Mouse (Mus musculus): ENCODE data around the gene Ttc27.

Ttc27 gene

GRCm38 (mm10) chr17:74843486-74843885, 126.0 kb downstream of the Ttc27 start:
- no peak for DNase-seq

DNA sequence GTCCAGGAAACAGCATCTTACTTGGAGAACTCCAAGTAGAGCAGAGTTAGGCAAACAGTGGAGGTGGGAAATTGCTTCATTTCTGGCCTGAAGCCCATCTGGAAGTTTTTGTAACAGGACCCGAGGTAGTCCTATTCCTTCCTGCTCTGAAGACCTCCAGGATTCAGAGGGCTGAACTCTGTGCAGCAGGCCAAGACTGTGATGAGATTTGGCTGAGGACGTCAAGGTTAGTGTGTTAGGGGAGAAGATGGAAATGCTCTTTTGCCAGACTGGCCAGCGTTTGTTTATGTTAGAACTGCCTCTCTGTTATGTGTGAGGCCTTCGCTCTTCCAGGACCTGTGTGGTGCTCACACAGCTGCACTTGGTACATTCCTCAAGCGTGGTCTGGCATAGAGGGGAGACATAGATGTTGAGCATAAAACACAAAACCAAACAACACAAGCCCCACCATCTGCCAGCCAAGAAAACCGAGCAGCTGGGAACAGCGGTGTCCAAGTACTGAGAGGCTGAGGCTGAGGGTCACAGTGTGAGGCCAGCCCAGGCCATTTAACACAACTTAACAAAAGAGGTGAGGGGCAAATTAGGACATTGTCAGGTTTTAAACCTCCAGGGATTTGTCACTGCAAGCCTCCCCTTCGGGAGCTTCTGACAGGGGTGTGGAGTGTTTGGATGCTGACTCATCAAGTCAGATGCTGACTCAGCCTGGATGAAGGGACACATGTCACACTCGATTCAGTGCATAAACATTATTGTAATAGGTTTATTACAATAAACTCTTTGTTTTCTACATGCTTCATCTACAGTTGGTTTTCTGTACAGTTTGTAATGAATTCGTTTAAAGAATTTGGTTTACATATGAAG, 128.7 kb downstream of the Ttc27 start:
- DNase-seq = no peak

- no peak for DNase-seq
These were observed 132.7 kb downstream of the Ttc27 start for GRCm38 (mm10) chr17:74850216-74850615.

- DNase-seq = no peak
These were observed 141.8 kb downstream of the Ttc27 start for GRCm38 (mm10) chr17:74859298-74859697.

DNA sequence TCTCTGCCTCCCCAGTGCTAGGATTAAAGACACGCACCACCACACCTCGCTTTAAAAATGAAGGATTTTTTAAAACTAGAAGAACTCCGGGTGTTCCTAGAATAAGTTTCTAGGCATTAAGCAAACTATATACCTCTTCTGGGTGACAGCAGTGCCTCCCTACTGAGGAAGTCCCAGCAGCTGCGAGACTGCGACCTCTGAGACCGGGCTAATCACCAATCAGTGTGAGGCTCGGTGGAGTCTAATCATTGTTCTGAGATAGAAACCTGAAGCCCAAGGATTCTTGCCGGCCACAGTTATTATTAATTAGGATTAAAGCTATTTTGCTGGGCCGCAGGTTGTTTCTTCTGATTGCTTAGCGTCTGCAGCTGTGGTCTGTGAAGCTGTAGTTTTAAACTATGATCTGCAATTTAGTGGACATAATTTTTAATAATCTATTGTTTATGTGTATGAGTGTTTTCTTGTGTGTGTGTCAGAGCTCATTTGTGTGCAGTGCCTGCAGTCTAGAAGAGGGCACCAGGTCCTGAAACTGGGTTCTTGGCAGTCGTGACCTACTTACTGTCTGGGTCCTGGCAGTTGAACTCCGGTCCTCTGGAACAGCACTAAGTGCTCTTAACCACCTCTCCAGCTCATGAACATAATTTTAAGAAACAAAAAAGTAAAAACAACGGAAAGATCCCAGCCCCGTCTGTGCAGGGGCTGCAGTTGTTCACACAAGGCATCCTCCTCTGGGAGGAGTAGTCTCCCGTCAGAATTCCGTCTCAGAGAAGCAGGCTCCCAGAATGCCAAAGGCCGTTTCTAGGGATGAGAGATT, 142.9 kb downstream of the Ttc27 start:
- DNase-seq = no peak

GRCm38 (mm10) chr17:74863845-74864244, 146.3 kb downstream of the Ttc27 start:
- DNase-seq = no peak

DNA sequence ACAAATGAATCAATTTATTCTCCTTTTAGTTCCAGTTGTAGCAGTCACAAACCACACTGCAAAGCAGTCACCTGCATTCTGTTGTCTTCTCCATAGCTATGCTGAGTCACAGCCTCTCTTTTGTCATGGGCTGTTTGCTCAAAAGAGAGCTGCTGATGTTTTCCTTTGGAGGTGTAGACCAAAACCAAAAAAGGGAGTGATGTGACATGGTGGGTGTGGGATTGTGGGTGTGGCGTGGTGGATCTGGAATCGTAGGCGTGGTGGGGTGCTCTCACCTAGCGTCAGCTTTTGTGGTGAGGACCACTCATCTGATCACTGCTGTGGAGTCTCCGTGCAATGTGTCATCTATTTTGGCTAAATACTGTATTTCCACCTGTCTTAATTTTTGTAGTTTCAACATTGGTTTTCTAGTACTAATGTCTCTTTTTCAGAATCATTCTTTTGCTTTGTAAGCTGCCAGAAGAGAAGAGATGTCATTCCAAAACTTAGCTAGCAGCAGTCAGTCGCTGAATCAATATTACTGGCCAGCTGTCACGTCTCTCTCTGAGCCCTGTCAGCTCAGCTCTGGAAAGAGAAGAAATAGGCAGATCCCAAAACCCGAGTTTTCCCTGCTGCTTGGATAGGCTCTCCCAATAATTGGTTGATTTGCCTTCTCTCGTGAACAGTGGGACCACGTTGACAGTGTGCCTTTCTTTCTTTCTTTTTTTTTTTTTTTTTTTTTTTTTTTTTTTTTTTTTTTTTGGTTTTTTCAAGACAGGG, 147.4 kb downstream of the Ttc27 start:
- DNase-seq = no peak

DNA sequence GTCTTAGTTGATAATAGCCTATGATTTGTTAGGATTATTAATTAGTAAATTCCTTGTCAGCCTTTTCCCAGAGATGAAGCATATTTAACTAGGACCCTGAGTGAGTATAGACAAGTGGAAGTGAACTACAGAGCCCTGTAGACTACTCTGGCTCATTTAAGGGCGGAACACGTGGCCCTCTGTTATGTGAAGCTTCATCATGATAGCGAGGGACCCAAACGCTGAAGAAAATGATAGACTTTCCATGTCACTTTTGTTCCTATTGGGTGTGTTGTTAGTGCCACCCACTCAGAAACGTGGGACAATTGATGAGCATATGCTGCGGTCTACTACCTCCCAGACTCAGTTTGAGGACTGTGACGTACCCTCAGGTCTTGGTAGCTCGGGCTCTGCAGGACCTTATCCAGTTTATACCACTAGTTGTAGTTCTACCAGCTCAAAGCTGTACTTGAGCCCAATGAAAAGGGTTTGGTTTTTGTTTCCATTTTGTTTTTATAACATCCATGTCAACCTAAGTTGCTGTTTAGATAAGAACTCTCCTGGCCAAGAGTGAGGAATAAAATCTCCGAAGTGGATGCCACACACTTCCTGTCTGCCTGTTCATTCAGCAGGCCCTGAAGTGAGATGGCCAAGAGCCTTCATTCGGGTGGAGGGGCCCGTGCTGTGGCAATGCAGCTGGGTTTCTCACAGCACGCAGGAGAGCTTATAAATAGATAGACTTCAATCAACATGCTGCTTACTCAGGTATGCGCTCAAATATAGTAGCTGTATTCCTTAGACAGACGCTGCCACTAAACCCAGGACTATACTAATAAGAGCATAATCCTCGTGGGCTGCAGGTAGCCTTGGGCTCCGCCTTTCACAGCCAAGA, 148.4 kb downstream of the Ttc27 start:
- no peak for DNase-seq

GRCm38 (mm10) chr17:74866565-74867507, 149.3 kb downstream of the Ttc27 start:
- no peak for DNase-seq

- no peak for DNase-seq
These were observed 150.8 kb downstream of the Ttc27 start for GRCm38 (mm10) chr17:74868185-74868907.

DNA sequence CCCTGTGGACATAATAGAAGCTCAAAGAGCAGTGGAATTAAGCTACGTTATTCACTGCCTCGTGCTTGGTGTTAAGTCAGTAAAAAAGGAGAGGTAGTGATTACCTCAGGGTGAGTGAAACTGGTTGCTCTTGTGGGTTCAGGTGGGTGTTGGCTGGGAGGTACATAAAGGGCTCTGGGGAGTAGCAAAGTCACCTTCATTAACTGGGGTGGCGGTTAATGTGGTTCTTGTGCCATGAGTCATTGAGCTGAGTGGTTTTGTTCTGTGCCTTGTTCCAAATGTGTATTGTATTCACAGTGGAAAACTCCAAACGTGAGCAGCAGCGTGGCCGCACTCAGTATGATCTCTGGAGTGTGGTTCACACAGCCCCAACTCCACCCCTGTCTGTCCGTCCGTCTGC, 152.0 kb downstream of the Ttc27 start:
- DNase-seq = no peak

DNA sequence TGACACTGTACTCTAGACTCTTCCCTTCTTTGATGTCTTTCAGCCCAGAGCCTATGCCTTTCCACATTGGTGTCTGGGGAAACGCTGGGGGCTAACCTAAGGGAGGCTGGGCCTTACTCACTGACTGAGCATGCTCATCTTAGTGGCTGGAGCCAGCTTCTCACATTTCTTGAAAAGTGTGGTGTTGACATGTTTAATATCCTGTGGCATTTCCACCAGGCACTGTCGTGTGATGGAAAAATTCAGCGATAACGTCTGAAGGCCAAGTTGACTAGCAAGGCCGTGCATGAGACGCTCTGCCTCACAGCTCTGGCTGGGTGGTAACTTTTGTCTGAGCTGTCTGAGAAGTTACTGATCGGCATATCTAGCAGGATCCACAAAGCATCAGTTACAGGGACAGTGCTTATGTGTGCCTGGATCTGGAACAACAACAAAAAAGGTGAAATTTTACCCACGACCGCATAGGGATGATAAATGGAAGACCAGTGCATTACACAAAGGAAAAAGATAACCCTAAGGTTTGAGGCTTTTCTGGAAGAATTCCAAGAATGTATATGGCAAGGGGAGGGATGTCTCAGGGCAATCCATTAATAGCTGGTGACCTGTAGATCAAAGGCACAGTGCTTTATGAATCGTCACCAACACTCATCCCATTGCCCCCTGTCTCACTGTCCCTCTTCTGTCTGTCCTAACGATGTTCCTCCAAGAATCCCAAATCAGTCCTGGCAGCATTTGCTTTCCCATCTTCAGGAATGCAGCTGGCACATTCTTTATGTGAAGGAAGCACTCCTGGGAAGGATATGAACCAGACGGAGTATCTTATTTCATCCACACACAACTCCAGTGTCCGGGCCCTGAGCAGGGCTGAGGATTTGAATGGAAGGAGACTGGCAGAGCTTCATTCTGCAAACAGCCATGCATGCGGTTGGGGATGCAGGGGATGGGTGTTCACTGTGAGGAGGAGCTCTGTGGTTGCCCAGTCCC, 152.9 kb downstream of the Ttc27 start:
- DNase-seq = no peak

- DNase-seq = no peak
These were observed 155.0 kb downstream of the Ttc27 start for GRCm38 (mm10) chr17:74872567-74872966.

DNA sequence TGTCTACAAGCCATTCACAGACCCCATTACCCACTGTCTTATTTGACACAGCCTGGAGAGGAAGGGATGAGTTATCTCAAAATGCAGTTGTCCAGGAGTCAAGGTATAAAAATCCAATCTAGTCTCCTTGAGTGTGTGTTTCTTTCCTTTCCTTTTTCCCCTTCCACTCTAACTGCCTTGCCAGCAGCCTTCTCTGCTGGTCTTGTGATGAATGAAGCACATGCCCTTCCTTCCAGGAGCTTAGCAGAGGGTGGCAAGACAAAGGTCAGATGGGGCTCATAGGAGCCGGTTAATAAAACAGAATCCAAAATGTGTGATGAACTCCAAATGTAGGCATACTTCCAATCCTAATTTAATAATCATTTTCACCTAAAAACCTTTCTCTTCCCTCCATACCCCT, 156.2 kb downstream of the Ttc27 start:
- no peak for DNase-seq

DNA sequence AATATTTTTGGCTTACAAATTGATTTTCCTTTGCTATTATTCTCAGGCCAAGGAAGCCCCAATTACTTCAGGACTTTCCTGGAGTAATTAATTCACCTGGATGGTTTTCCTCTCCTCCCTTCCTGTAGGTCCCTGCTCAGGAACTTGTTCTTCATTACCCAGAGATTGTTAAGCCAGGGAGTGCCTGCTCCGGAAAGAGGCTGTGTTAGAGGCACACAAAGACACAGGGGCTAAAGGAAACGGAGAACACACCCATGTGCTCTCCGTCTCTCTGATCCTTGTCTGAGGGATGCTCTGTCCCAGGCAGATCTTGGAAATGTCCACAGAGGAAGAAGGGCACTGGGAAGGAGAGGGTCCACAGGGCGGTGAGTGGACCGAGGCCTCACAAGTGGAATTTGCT, 158.2 kb downstream of the Ttc27 start:
- DNase-seq = no peak

DNA sequence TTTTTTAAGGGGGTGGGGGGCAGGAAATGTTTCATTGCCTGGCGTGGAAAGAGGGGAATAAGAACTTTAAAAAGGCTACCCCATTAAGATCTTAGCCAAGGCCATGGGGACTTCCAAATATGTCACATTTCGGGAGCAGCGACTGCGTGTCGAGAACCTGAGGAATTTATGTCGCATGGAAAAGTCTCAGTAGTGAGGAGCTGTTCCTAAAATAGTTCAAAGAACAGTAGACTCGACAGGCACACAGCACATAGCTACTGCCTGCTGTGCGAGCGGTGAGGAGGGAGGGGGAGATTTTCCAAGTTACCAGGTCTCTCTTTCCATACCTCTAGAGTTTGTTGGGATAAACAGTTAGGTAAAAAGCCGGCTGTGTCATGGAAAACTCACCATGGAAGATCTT, 159.4 kb downstream of the Ttc27 start:
- DNase-seq = no peak

DNA sequence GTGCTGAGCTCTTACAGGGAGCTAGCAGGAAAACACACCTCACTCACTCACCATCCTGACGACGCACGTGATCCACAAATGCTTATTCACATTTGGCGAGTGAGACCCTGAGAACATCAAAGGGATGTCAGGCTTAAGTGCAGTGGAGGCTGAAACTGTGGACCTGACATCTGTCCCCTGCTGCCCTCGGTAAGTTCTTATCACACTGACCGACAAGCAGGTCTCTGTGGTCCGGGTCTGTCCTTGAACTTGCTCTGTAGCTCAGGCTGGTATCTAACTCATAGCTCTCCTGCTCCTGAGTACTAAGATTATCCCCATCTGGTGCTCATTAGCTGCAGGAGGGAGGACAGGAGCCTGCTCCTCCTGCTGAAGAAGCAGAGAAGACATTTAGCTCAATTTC, 162.2 kb downstream of the Ttc27 start:
- no peak for DNase-seq

DNA sequence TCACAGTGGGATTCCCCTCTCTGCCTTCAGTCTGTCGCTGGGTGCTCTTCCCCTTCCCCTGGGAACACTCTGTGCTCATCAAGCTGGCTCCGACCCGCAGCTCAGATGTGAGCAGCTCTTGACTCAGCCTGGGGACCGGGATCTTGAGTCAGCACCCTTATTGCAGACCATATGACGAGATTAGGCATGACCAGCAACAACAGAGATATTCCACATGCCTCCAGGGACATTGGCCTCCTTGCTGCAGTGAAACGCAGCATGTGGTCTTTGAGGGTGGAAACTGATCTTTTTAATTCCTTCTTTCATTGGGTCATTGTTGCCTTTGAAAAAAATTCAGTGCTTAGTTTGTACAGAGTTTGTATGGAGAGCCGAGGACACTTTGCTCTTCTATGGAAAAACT, 169.5 kb downstream of the Ttc27 start:
- no peak for DNase-seq

DNA sequence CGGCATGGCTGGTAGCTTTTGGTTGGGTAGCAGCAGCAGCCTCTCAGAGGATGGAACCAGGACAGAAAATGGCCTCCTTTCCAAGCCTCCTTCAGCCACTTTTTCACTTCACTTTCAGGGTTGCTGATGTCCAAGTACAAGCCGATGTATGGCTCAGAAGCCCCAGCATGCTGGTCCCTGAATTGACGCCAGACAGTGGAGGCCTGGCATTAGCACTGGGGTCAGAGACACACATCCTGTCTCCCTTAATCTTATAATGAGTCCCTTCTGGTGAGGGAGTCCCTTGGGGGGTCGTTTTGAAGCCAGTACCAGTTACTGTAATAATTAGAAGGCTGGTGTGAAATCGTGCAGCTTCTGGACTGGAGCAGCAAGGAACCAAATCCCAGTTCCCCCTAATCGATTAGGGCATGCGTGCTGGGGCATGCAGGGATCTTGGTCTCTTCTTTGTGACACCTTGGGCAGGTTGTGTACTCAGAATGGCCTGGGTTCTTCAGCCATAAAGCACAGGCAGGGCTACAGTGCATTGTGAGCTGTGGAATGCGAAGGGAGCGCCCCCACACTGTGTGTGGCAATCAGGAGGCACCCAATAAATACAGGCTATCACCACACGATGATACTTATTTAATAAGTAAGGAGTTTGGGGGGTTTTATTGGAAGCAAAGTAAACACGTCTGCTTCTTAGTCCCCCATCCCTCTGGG, 171.5 kb downstream of the Ttc27 start:
- DNase-seq = no peak
